Mouse (Mus musculus): ENCODE data around the gene Acot1. TPM values are rescaled to one million over a fixed set of nuclear protein-coding genes. Genes with fewer than 3 reads are reported as not detected.
"Not testable (repeated sequence)": the region's sequence is repeated elsewhere in the genome, so short reads cannot be mapped to it uniquely, and the experiment has no call there.

The Acot1 gene
- polyA plus RNA-seq, 1 experiment from 2014 or later, result 36.0 TPM

DNA sequence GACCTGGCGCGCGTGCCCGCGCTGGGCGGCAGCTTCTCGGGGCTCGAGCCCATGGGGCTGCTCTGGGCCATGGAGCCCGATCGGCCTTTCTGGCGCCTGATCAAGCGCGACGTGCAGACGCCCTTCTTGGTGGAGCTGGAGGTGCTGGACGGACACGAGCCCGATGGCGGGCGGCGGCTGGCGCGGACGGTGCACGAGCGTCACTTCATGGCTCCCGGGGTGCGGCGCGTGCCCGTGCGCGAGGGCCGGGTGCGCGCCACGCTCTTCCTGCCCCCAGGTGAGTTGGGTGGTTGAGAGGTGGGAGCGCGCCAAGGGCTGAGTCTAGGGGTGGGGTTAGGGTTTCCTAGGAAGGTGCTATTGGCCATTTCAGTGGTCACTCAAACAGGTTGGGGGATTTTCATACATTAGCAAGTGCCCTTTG, 29.4 kb downstream of the Acot1 start, which contains the start of gene Gm49366:
Gene Gm49366 (plus strand): TSS at position 245 of the 421 bp plus-strand sequence.
- not testable (repeated sequence) for H3K27ac ChIP-seq (replicated peaks; ENCODE audit: low read depth, low read length); ATAC-seq (replicated peaks; ENCODE audit: insufficient number of reproducible peaks, low FRiP score, low TSS enrichment, low read depth); H3K36me3 ChIP-seq (replicated peaks; ENCODE audit: control insufficient read depth, insufficient read depth, low read depth, low read length); H3K9me3 ChIP-seq (replicated peaks; ENCODE audit: control insufficient read depth, low read length); H3K27me3 ChIP-seq (ENCODE audit: control insufficient read depth, insufficient read depth, low read length); H3K4me1 ChIP-seq (ENCODE audit: control insufficient read depth, insufficient read depth, low read length)
- H3K4me3 ChIP-seq (ENCODE audit: low read depth, low read length), result peak within 1 kb of the TSS; percentile 42
- peak within 1 kb of the TSS; percentile 52 for H3K9ac ChIP-seq (replicated peaks; ENCODE audit: low read length)
- peak; percentile 37 for DNase-seq (ENCODE audit: low spot score)
- H3K4me2 ChIP-seq (ENCODE audit: low read depth, low read length), result peak within 1 kb of the TSS; percentile 39
- 4% methylated on average over 39 of the region's 39 CpGs for WGBS

DNA sequence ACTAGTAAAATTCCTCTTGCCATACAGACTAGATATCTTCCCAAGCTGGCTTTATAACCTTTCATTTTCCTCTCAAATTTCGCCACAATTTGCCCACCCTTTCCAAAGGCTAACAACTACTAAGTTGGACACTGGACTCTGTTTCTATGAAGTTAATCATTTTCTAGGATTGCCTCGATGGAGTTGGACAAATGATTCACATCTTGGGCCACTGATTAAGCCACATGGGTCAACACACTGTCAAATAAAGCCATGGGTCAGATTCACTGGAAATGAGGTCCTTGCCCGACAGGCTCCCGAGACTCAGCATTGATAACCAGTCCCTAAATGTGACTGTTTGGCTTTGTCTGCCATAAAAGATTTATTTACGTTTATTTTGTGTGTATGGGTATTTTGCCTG, 33.0 kb downstream of the Acot1 start:
- no peak for ATAC-seq (replicated peaks; ENCODE audit: insufficient number of reproducible peaks, low FRiP score, low TSS enrichment, low read depth)
- no peak for DNase-seq (ENCODE audit: low spot score)
- 88% methylated on average over 5 of the region's 5 CpGs for WGBS

DNA sequence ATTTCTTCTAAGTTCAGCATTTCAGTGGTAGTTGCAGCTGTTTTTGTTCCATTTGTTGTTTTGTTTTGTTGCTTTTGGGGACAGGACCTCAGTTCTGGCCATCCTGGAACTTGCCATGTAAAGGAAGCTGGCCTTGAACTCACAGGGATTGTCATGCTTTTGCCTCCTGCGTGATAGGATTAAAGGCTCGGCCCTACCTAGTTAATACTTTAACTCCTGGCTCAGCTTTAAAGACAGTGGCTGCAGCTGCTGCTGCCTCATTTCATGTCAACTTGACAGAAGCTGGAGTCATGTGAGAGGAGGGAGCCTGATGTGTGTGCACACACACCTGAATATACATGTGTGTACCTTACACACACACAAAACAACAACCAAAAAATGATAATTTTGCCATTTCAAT, 34.8 kb downstream of the Acot1 start:
- Histone ChIP-seq H3K9ac (replicated peaks; ENCODE audit: low read length) (no peak overlapping the region), H3K4me2 (ENCODE audit: low read depth, low read length) (no peak overlapping the region), H3K9me3 (replicated peaks; ENCODE audit: control insufficient read depth, low read length) (no peaks in the 10 kb centered on the region), H3K4me3 (ENCODE audit: low read depth, low read length) (no peak overlapping the region), H3K4me1 (ENCODE audit: control insufficient read depth, insufficient read depth, low read length) (no peaks in the 10 kb centered on the region), H3K27ac (replicated peaks; ENCODE audit: low read depth, low read length) (no peak overlapping the region), H3K27me3 (ENCODE audit: control insufficient read depth, insufficient read depth, low read length) (no peaks in the 10 kb centered on the region), H3K36me3 (replicated peaks; ENCODE audit: control insufficient read depth, insufficient read depth, low read depth, low read length) (no peaks in the 10 kb centered on the region)
- ATAC-seq (replicated peaks; ENCODE audit: insufficient number of reproducible peaks, low FRiP score, low TSS enrichment, low read depth) (no peak), DNase-seq (ENCODE audit: low spot score) (no peak)
- WGBS, result 72% methylated on average over 2 of the region's 2 CpGs

More for the DNA sequence above, 33.0 kb downstream of the Acot1 start:
- no peaks in the 10 kb centered on the region for H3K9me3 ChIP-seq (replicated peaks; ENCODE audit: control insufficient read depth, low read length)
- H3K36me3 ChIP-seq (replicated peaks; ENCODE audit: control insufficient read depth, insufficient read depth, low read depth, low read length), result no peaks in the 10 kb centered on the region
- H3K4me2 ChIP-seq (ENCODE audit: low read depth, low read length), result no peak overlapping the region
- no peak overlapping the region for H3K27ac ChIP-seq (replicated peaks; ENCODE audit: low read depth, low read length)
- no peak overlapping the region for H3K9ac ChIP-seq (replicated peaks; ENCODE audit: low read length)
- H3K27me3 ChIP-seq (ENCODE audit: control insufficient read depth, insufficient read depth, low read length), result no peaks in the 10 kb centered on the region
- H3K4me3 ChIP-seq (ENCODE audit: low read depth, low read length), result no peak overlapping the region
- no peaks in the 10 kb centered on the region for H3K4me1 ChIP-seq (ENCODE audit: control insufficient read depth, insufficient read depth, low read length)

DNA sequence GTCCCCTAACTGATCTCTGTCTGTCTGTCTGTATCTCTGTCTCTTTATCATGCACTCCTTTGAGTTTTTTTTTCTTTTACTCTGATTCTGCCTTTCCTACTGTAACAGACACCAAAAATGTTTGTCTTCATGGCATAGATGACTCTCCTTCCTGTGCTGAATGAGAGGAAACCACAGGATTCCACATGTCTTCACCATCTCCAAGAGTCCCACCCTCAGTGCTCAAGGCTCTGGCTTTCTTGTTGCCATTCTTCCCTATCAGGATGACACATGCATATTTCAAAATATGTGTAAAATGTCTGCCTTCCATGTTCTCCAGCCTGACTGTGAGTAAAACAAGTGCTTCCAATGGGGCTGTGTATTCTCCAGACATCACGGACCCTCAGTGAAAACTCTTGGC, 37.6 kb downstream of the Acot1 start:
- no peaks in the 10 kb centered on the region for H3K36me3 ChIP-seq (replicated peaks; ENCODE audit: control insufficient read depth, insufficient read depth, low read depth, low read length)
- H3K27me3 ChIP-seq (ENCODE audit: control insufficient read depth, insufficient read depth, low read length), result no peaks in the 10 kb centered on the region
- H3K4me1 ChIP-seq (ENCODE audit: control insufficient read depth, insufficient read depth, low read length), result no peaks in the 10 kb centered on the region
- H3K9ac ChIP-seq (replicated peaks; ENCODE audit: low read length), result no peak overlapping the region
- no peak for DNase-seq (ENCODE audit: low spot score)
- no peak overlapping the region for H3K4me2 ChIP-seq (ENCODE audit: low read depth, low read length)
- no peak overlapping the region for H3K27ac ChIP-seq (replicated peaks; ENCODE audit: low read depth, low read length)
- no peak for ATAC-seq (replicated peaks; ENCODE audit: insufficient number of reproducible peaks, low FRiP score, low TSS enrichment, low read depth)
- no peaks in the 10 kb centered on the region for H3K9me3 ChIP-seq (replicated peaks; ENCODE audit: control insufficient read depth, low read length)
- WGBS, result 95% methylated on average over 1 of the region's 1 CpGs
- H3K4me3 ChIP-seq (ENCODE audit: low read depth, low read length), result no peak overlapping the region

DNA sequence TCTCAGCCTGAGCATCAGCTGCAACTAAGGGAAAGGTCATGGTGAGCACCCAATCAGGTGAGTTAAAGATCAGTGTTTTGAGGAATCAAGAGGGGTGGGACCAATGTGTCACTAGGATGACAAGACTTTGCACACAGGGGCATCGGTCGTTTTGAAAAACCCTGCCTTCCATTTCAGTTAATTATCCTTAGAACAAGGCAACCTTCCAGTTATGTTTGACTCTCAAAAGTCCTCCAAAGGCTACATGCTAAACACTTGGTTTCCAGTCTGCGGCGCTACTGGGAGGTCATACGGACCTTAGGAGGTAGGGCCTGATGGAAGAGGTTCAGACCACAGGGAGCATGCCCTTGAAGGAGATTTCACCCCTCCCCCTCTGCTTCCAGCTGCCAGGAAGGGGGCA, 41.5 kb downstream of the Acot1 start:
- H3K27ac ChIP-seq (replicated peaks; ENCODE audit: low read depth, low read length); ATAC-seq (replicated peaks; ENCODE audit: insufficient number of reproducible peaks, low FRiP score, low TSS enrichment, low read depth); H3K27me3 ChIP-seq (ENCODE audit: control insufficient read depth, insufficient read depth, low read length); DNase-seq (ENCODE audit: low spot score); H3K36me3 ChIP-seq (replicated peaks; ENCODE audit: control insufficient read depth, insufficient read depth, low read depth, low read length); H3K4me3 ChIP-seq (ENCODE audit: low read depth, low read length); H3K9me3 ChIP-seq (replicated peaks; ENCODE audit: control insufficient read depth, low read length); H3K9ac ChIP-seq (replicated peaks; ENCODE audit: low read length); H3K4me2 ChIP-seq (ENCODE audit: low read depth, low read length); H3K4me1 ChIP-seq (ENCODE audit: control insufficient read depth, insufficient read depth, low read length): not testable (repeated sequence)
- 89% methylated on average over 5 of the region's 5 CpGs for WGBS

DNA sequence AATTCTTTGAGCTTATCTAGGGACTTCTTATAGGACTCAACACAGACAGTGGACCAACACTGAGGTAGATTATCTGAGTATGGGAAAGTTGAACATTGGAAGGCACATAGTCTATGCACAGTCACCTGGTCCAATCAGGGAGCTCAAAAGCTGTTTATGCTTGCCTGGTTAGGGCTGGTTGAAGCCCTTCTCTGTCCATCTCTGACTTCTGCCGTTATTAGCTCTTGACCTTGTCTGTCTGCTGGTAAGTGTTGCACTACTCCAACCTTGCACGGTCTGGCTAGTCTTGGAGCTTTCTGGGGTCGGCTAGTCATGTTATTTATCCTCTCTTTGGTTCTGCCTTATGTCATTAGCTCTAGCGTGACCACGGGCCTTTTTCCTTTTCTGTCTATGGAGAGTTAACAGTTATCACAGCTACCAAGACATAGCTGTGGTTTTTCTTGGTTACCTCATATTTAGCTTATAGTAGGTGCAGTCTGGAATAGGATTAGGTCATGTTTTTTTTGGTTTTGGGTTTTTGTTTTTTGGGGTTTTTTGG, 42.7 kb downstream of the Acot1 start, which contains the start of gene Acot3:
Gene Acot3 (plus strand): TSS at position 208 of the 538 bp plus-strand sequence.
- Histone ChIP-seq H3K36me3 (replicated peaks; ENCODE audit: control insufficient read depth, insufficient read depth, low read depth, low read length) (no peaks in the 10 kb centered on the region), H3K4me2 (ENCODE audit: low read depth, low read length) (no peak within 1 kb of the TSS), H3K27ac (replicated peaks; ENCODE audit: low read depth, low read length) (no peak within 1 kb of the TSS), H3K4me3 (ENCODE audit: low read depth, low read length) (no peak within 1 kb of the TSS), H3K9ac (replicated peaks; ENCODE audit: low read length) (no peak within 1 kb of the TSS), H3K9me3 (replicated peaks; ENCODE audit: control insufficient read depth, low read length) (no peaks in the 10 kb centered on the region), H3K27me3 (ENCODE audit: control insufficient read depth, insufficient read depth, low read length) (peaks cover 6% of the 10 kb centered on the region; the same call in 1 of the 2 replicates), H3K4me1 (ENCODE audit: control insufficient read depth, insufficient read depth, low read length) (no peaks in the 10 kb centered on the region)
- no peak for ATAC-seq (replicated peaks; ENCODE audit: insufficient number of reproducible peaks, low FRiP score, low TSS enrichment, low read depth)
- WGBS, result 80% methylated on average over 5 of the region's 5 CpGs
- no peak for DNase-seq (ENCODE audit: low spot score)

DNA sequence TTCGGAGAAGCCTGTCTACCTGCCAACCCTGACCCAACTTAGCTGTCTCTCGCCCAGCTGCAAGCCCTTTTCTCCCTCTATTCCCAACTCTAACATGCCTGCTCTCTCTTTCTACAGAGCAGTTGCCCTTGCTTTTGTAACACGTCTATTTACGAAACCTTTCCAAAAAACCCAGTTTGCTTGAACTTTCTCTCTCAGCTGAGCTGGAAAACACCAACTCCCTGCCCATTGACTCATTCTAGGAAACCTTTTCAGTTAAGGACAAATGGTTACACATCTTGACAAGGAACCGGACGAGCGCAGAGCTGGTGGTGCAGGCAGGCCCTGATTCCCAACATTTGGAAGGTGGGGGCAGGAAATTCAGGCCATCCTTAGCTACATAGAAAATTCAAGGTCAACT, 43.3 kb downstream of the Acot1 start:
- Histone ChIP-seq H3K27ac (replicated peaks; ENCODE audit: low read depth, low read length) (no peak overlapping the region), H3K9ac (replicated peaks; ENCODE audit: low read length) (no peak overlapping the region), H3K9me3 (replicated peaks; ENCODE audit: control insufficient read depth, low read length) (no peaks in the 10 kb centered on the region), H3K36me3 (replicated peaks; ENCODE audit: control insufficient read depth, insufficient read depth, low read depth, low read length) (no peaks in the 10 kb centered on the region), H3K4me3 (ENCODE audit: low read depth, low read length) (no peak overlapping the region), H3K27me3 (ENCODE audit: control insufficient read depth, insufficient read depth, low read length) (peaks cover 6% of the 10 kb centered on the region; the same call in 1 of the 2 replicates), H3K4me2 (ENCODE audit: low read depth, low read length) (no peak overlapping the region), H3K4me1 (ENCODE audit: control insufficient read depth, insufficient read depth, low read length) (no peaks in the 10 kb centered on the region)
- ATAC-seq (replicated peaks; ENCODE audit: insufficient number of reproducible peaks, low FRiP score, low TSS enrichment, low read depth) (no peak), DNase-seq (ENCODE audit: low spot score) (no peak)
- WGBS, result 87% methylated on average over 7 of the region's 7 CpGs

DNA sequence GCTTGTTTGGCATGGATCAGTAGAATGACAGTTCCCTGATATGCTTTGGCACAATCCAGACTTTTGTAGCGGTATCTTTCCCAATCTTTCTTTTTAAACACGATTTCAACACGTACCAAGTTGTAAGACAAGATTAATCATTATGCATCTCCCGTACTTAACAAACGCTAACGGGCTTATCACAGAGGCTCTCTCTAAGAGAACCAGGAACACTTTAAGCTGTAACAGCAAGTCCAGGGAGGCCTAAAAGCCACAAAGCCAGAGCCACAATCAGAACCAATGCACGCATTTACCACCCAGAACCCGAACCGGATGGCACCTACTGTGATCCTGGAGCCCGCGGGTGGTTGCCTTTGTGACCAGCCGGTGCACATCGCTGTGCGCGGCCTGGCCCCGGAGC, 43.9 kb downstream of the Acot1 start:
- peak overlapping the region; percentile 78 for H3K4me2 ChIP-seq (ENCODE audit: low read depth, low read length)
- no peaks in the 10 kb centered on the region for H3K36me3 ChIP-seq (replicated peaks; ENCODE audit: control insufficient read depth, insufficient read depth, low read depth, low read length)
- 12% methylated on average over 16 of the region's 16 CpGs for WGBS
- H3K9me3 ChIP-seq (replicated peaks; ENCODE audit: control insufficient read depth, low read length), result no peaks in the 10 kb centered on the region
- no peaks in the 10 kb centered on the region for H3K4me1 ChIP-seq (ENCODE audit: control insufficient read depth, insufficient read depth, low read length)
- peak overlapping the region; percentile 38 for H3K4me3 ChIP-seq (ENCODE audit: low read depth, low read length)
- ATAC-seq (replicated peaks; ENCODE audit: insufficient number of reproducible peaks, low FRiP score, low TSS enrichment, low read depth), result no peak
- H3K27ac ChIP-seq (replicated peaks; ENCODE audit: low read depth, low read length), result no peak overlapping the region
- peak overlapping the region; percentile 50 for H3K9ac ChIP-seq (replicated peaks; ENCODE audit: low read length)
- peaks cover 6% of the 10 kb centered on the region; the same call in 1 of the 2 replicates for H3K27me3 ChIP-seq (ENCODE audit: control insufficient read depth, insufficient read depth, low read length)
- DNase-seq (ENCODE audit: low spot score), result no peak
